Mouse (Mus musculus): ENCODE measurements around the gene Zfp956. TPM values are rescaled to one million over a fixed set of nuclear protein-coding genes. Genes with fewer than 3 reads are reported as not detected.

The Zfp956 gene
- 10 to 100 TPM; 25.1 to 26.2 TPM for total RNA-seq (2021)
- long read RNA-seq, experiment 1, transcript Zfp956-201 (5 exons, 2,761 nt): major isoform, 10 of 21 reads
- long read RNA-seq, experiment 1, partial matches to known transcripts: 5 of 21 reads
- long read RNA-seq, experiment 1, other reads (novel, unspliced or antisense): 2 of 21 reads
- long read RNA-seq, experiment 2, transcript Zfp956-201 (5 exons, 2,761 nt): major isoform, 7 of 20 reads
- long read RNA-seq, experiment 2, partial matches to known transcripts: 8 of 20 reads
- long read RNA-seq, experiment 2, other reads (novel, unspliced or antisense): 1 of 20 reads

DNA sequence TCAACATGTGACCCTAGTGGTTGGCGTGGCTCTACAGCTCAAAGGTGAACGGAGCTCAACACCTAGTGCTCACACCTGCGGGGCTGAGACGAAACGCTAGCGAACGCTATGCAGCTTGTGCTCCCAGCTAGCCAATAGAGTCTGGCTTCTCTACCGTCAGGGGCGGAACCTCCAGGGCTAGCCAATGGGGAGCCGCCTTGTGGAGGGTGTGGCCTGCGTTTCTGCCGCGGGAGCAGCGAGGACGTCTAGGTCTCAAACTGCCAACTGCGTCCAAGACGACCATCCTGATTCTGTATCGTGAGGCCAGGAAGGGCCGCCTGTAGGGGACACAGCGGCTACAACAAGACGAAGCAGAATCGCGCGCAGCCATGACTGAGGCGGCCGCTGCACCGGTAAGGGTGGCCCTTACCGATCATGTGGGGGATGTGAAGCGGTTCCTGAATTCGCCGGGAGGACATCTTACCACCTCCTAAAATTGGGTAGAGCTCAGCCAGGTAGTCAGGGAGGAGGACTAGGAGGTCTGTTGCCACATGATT is at the start of gene Zfp956:
Gene Zfp956, plus strand, starts transcription at position 200 of the 536 bp plus-strand sequence.
- Histone ChIP-seq H3K4me3 (peak within 1 kb of the TSS; percentile 71), H3K27ac (peak within 1 kb of the TSS; percentile 83)
- peak; percentile 94 to 95 for DNase-seq (ENCODE audit: low spot score in 2 of 2)
- TF ChIP-seq CTCF (conservative IDR thresholded peaks at IDR 0.05): peak; percentile 41

DNA sequence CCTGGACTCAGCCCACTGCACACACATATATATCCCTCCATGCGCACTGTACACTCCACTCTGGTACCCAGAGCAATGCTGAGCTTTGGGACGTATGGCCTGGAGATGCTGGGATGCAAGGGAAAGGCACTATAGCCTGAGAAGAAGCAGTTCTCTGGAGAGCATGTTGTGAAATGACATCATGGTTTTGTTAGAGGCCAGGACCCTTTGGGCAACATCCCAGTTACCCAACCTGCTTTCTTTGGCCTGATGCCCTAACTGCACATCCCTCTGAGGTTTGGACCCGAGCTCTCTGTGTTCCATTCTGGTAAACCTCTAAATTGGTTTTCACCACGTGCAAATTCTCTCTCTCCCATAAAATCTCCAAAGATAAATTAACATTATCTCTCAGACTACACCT is 49.6 kb upstream of the Zfp956 start:
- DNase-seq (ENCODE audit: low spot score in 2 of 2): no peak
- H3K27ac ChIP-seq: no peak overlapping the region
- no peak overlapping the region for H3K4me3 ChIP-seq
- no peak for TF ChIP-seq CTCF (conservative IDR thresholded peaks at IDR 0.05)

DNA sequence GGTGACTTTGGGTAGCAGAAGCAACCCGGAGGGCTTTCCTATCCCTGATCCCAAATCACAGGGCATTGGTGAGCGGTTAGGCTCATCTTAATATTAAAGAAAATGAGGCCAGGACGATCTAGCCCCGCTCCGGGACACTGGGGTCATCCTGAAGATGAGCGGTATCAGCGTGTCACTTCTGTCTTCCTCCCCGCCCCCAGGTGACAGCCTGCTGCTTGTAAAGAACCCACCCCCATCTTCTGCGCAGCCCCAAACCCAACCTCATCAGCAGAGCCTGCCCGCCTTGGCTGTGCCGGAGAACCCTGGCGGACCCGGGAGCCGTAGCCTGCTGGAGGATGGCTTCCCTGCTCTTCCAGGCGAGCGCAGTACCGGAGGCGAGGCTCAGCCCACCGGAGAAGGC is 48.8 kb upstream of the Zfp956 start:
- DNase-seq (ENCODE audit: low spot score in 2 of 2): no peak
- Histone ChIP-seq H3K27ac (no peak overlapping the region), H3K4me3 (no peak overlapping the region)
- TF ChIP-seq CTCF (conservative IDR thresholded peaks at IDR 0.05): no peak

DNA sequence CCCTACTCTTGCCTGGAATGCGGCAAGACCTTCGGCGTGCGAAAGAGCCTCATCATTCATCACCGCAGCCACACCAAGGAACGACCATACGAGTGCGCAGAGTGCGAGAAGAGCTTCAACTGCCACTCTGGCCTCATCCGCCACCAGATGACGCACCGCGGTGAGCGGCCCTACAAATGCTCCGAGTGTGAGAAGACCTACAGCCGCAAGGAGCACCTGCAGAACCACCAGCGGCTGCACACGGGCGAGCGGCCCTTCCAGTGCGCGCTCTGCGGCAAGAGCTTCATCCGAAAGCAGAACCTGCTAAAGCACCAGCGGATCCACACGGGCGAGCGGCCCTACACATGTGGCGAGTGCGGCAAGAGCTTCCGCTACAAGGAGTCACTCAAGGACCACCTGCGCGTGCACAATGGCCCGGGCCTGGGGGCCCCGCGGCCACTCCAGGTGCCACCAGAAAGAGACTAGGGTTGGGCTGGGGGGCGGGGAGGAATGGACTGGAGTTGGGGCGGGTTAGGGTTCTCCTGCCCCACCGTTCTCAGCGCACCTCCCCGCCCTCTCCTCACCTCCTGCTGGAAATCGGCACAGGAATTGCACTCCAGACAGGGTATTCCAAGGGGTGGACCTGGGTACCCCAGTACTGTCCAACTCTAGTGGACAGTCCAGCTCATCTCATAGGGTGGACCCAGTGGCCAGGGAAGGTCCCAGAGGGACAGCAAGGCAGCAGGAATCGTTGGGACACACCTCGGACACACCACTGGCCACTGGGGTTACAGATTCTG is 48.1 kb upstream of the Zfp956 start:
- no peak overlapping the region for H3K27ac ChIP-seq
- no peak for TF ChIP-seq CTCF (conservative IDR thresholded peaks at IDR 0.05)
- no peak for DNase-seq (ENCODE audit: low spot score in 2 of 2)
- no peak overlapping the region for H3K4me3 ChIP-seq

DNA sequence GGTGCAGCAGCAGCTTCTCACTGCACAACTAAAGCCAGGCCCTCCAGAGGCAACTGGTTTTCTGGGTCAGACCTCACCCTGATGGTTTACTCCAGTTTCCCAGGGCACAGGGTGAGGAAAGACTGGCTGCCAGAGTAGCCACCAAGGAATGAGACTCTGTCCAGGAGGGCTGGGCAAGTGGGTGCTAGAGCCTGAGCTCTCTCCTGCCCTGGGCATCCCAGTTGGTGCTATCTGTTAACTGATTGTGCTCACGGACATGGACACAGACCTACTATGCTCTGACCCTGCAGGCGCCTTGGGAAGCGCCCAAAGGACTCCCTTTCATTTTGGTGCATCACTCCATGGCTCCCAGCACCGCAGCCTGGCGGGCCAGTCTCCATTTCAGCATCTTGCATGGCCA is 46.9 kb upstream of the Zfp956 start:
- TF ChIP-seq CTCF (conservative IDR thresholded peaks at IDR 0.05): no peak
- DNase-seq (ENCODE audit: low spot score in 2 of 2): no peak
- H3K4me3 ChIP-seq: no peak overlapping the region

DNA sequence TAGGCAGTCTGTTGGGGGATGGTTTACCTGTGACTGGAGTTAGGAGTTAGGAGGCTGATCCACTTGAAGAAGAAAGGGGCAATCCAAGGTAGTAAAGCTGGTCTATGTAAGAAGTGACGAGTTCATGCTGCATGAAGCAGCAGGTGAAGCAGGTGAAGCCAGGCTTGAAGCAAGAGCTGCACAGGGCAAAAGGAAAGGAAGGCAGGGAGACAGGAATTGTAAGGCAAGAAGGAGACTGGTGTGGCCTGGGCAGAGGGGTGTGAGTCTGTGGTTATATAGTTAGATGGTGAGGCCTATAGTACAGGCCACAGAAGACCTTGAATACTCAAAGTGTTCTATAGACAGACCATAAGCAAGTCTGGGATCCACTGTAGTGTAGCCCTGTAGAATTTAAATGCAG is 44.2 kb upstream of the Zfp956 start:
- no peak for DNase-seq (ENCODE audit: low spot score in 2 of 2)
- no peak overlapping the region for H3K27ac ChIP-seq
- no peak for TF ChIP-seq CTCF (conservative IDR thresholded peaks at IDR 0.05)
- no peak overlapping the region for H3K4me3 ChIP-seq

More for the DNA sequence above, 46.9 kb upstream of the Zfp956 start:
- H3K27ac ChIP-seq: no peak overlapping the region

DNA sequence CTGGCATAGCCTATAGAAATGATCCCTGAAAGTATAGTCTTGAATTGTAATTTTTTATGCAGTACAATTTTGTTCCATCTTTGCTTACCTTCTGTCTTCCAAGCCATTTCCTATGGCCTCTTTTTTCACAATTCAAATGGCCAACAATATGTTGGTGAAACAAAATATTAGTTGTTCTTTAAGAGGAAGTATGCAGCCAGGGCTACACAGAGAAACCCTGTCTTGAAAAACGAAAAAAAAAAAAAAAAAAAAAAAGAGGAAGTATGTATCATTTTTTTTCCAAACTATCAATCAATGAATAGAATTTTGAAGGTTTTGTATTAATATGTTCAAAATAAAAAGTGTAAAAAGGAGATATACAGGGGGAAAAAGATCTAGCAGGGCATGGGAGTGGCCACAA is 41.5 kb upstream of the Zfp956 start:
- Histone ChIP-seq H3K4me3 (no peak overlapping the region), H3K27ac (no peak overlapping the region)
- no peak for DNase-seq (ENCODE audit: low spot score in 2 of 2)
- no peak for TF ChIP-seq CTCF (conservative IDR thresholded peaks at IDR 0.05)

DNA sequence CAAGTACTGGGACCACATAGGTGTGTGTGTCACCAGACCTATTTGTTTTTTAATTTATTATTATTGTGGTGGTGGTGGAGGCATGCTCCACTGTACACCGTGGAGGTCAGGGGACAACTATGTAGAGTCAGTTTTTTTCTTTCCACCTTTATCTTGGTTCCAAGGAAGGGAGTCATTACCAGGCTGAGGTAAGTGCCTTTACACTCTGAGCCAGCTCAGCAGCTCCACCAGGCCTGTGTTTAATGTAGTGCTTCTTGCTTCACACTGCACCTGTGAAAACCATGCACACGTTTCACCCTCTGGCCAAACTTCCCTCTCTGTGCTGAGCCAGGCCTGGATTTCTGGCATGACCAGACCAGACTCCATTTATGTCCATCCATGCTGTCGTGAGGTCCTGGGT is 40.2 kb upstream of the Zfp956 start:
- Histone ChIP-seq H3K4me3 (no peak overlapping the region), H3K27ac (no peak overlapping the region)
- no peak for DNase-seq (ENCODE audit: low spot score in 2 of 2)
- no peak for TF ChIP-seq CTCF (conservative IDR thresholded peaks at IDR 0.05)

DNA sequence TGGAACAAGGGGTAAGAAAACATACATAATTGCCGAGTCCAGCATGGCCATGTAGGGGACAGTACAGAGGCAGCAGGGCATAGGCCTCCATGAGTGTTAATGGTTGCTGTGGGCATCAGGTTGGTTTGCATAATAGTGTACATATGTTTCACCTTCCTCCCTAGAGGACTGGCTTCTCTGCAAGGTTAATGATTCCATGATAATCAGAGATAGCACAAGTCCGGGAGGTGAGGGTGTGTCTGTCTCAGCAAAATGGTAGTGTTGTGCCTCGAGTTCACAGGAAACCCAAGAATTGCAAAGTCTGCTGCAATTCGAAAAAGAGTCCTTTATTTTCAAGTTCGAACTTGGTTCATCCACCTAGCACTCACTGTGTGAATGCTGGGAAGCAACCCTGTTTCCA is 36.1 kb upstream of the Zfp956 start:
- TF ChIP-seq CTCF (conservative IDR thresholded peaks at IDR 0.05): no peak
- DNase-seq (ENCODE audit: low spot score in 2 of 2): no peak
- H3K27ac ChIP-seq: no peak overlapping the region
- no peak overlapping the region for H3K4me3 ChIP-seq

DNA sequence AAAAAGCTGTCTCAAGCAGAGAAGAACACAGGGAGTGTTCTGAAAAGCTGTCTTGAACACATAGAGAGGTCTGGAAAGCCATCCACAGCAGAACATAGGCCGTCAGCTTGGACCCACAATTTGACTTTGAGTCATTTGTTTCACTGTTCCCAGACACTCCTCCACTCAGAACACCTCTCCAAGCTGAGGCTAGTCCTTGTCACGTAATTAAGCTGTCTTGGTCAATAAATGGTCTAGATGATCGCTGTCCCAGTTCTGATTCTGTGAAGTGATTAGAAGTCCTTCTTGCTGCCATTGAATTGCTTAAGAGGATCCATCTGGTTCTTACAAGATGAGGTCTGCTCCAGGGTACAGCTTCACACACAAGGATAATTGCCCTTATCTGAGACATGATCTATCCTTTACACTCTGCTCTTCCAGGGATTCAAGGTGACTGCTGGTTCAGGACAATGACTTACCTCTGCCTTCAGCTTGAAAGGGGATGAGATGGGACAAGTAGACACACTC is 34.4 kb upstream of the Zfp956 start:
- no peak for DNase-seq (ENCODE audit: low spot score in 2 of 2)
- no peak overlapping the region for H3K4me3 ChIP-seq
- no peak overlapping the region for H3K27ac ChIP-seq
- TF ChIP-seq CTCF (conservative IDR thresholded peaks at IDR 0.05): no peak

DNA sequence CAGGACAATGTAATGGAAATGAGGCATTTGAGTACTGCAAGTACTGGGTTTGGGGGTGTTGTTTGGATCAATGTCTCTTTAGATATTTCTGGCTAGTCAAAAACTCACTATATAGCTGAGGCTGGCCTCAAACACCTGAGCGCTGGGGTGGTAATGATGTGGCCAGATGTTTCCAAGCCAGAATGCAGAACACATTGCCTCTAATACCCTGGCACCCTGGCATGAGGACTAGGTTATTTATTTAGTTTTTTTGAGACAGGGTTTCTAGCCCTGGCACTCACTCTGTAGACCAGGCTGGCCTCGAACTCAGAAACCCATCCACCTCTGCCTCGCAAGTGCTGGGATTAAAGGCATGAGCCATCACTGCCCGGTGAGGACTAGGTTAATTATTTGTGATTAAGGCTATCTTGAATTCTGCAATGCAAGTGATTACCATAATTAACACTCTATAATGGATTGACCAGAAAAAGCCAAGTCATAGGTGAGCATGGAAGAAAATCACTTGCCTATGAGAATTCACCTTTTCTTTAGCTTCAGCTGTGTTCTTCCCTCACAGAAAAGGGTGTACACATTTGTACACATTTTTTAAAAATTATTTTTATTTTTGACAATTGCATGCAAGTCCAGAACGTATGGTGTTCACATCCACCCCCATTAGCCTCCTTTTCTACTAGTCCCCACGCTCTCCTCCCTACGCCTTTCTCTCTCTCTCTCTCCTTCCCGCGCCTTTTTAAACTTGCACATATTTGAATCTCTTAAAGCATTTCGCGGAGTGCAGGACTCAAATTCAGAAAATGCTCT is 33.3 kb upstream of the Zfp956 start:
- H3K27ac ChIP-seq: peak overlapping the region; percentile 98
- peak overlapping the region; percentile 95 for H3K4me3 ChIP-seq
- TF ChIP-seq CTCF (conservative IDR thresholded peaks at IDR 0.05): no peak
- no peak for DNase-seq (ENCODE audit: low spot score in 2 of 2)

DNA sequence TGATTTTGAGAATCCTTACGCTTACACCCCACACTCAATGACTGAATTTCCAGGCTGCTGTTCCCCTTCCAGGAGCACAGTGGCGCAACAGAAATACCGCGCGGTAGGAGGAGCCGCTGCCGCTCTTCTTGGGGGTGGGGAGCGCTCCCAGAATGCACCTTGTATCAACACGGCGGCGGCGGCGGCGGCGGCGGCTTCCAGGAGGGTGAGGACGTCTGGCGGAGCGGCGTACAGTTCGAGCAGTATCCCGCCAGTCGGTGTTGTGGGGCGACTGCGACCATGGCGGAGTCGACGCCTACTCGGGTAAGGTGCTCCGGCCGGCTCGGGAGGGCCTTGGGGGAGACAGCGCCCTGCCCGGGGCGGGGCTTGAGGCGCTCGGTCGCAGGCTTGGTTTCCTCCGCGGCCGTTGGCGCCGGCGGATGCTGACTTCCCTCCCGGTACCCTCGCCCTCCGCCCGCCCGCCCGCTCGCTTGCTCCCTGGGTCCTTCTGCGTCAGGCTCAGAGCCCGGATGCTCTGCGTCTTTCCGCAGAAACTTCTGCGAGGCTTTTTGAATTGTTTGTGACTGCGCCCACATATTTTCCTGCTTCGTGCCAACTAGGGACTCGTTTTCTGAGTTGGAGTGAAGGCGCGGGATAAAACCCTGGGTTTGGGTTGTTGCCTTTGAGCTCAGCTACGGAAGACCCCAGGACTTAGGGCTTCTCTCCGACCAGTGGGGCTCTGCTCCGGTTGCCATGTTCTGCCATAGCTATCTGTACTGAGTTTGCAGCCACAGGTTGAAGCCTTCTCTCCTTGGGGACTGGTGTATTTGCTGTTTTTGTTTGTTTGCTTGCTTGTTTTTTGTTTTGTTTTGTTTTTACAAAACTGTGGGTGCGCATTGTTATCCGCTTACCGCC is 32.5 kb upstream of the Zfp956 start, which contains the start of gene Zfp212:
Gene Zfp212, plus strand, starts transcription at position 30 of the 894 bp plus-strand sequence.
- peak within 1 kb of the TSS; percentile 95 for H3K4me3 ChIP-seq
- DNase-seq (ENCODE audit: low spot score in 2 of 2): peak; percentile 84 to 90
- peak within 1 kb of the TSS; percentile 98 for H3K27ac ChIP-seq
- TF ChIP-seq CTCF (conservative IDR thresholded peaks at IDR 0.05): peak; percentile 80
